Mouse (Mus musculus) heart, adult 2 months (tissue): Measurements from ENCODE around the gene Thrsp. TPM values are rescaled to one million over a fixed set of nuclear protein-coding genes. Genes with fewer than 3 reads are reported as not detected.

Experiments
- DNase-seq, 2 experiments: peaks; one replicate each; pipeline ENCODE4 v3.0.0; 2021
- H3K27ac ChIP-seq: fragments of 200-600 bp; 2 replicates; pipeline ENCODE4 v1.8.1; 2022
- H3K27me3 ChIP-seq: fragments of 200-500 bp; 2 replicates; pipeline ENCODE4 v1.6.1; 2012; ENCODE audit warnings: mild to moderate bottlenecking, low read length, inconsistent platforms, mixed read lengths; ENCODE audit not compliant: control insufficient read depth, insufficient read depth
- H3K36me3 ChIP-seq: fragments of 200-500 bp; 2 replicates; pipeline ENCODE4 v1.6.1; 2012; ENCODE audit warnings: low read length, inconsistent platforms; ENCODE audit not compliant: control insufficient read depth, insufficient read depth
- H3K4me1 ChIP-seq: fragments of 200-500 bp; 2 replicates; pipeline ENCODE4 v1.6.1; 2011; ENCODE audit warnings: low read length; ENCODE audit not compliant: control insufficient read depth, insufficient read depth
- H3K4me3 ChIP-seq: fragments of 200-600 bp; 2 replicates; pipeline ENCODE4 v1.8.1; 2022
- H3K79me2 ChIP-seq: fragments of 200-500 bp; replicated peaks from 2 replicates; pipeline ENCODE4 v1.6.1; 2012; ENCODE audit warnings: mild to moderate bottlenecking, inconsistent platforms, low read length, moderate library complexity, mixed read lengths; ENCODE audit not compliant: control insufficient read depth, insufficient read depth
- H3K9ac ChIP-seq: fragments of 200-500 bp; 2 replicates; pipeline ENCODE4 v1.6.1; 2012; ENCODE audit warnings: low read depth, mild to moderate bottlenecking, control low read depth, inconsistent platforms, low read length, mixed read lengths
- CTCF ChIP-seq: fragments of 200-600 bp; IDR thresholded peaks from 2 replicates; pipeline ENCODE4 v1.8.1; 2022; ENCODE audit warnings: antibody characterized with exemption, mild to moderate bottlenecking, moderate library complexity
- EP300 ChIP-seq: fragments of 200-500 bp; IDR thresholded peaks from 2 replicates; pipeline ENCODE4 v1.6.1; 2011; ENCODE audit warnings: low read depth, low read length, control low read depth; ENCODE audit not compliant: insufficient read depth
- POLR2A ChIP-seq: fragments of 200-500 bp; IDR thresholded peaks from 2 replicates; pipeline ENCODE4 v1.6.1; 2011; ENCODE audit warnings: mild to moderate bottlenecking, low read depth, low read length, control low read depth; ENCODE audit not compliant: insufficient read depth
- WGBS: fragments of 180-500 bp; shearing (Covaris S2); methylation state at CpG from one replicate; pipeline ENCODE4 v1.1.7; 2018; 5-methylcytosine and 5-hydroxymethylcytosine counted together
- intact Hi-C: fragments of 180-260 bp; cut with DNase I; formaldehyde crosslinking; loops from one replicate; pipeline ENCODE4 v1.15.1; 2025
- polyA plus RNA-seq: library from polyadenylated mRNA; depleted of rRNA; stranded (reverse); fragments of >200 nt; gene quantifications from 2 replicates; pipeline ENCODE4 v1.2.3, GENCODE M21; 2012
- total RNA-seq, 2 experiments: library from RNA; stranded (reverse); gene quantifications; 2 replicates each; pipeline ENCODE4 v1.2.3; 2021

Thrsp gene
- total and polyA plus RNA-seq, 3 experiments, result 68.6 to 171 (median 77.2) TPM

GRCm38 (mm10) chr7:97394375-97394774 is 23.2 kb downstream of the Thrsp start:
- Histone ChIP-seq H3K9ac (no peak overlapping the region), H3K27me3 (no peaks in the 10 kb centered on the region), H3K4me3 (no peak overlapping the region), H3K79me2 (no peaks in the 10 kb centered on the region), H3K27ac (no peak overlapping the region), H3K36me3 (no peaks in the 10 kb centered on the region), H3K4me1 (peaks cover 8% of the 10 kb centered on the region)
- intact Hi-C loops, result no loop called here
- TF ChIP-seq CTCF (no peak), EP300 (no peak), POLR2A (no peak)
- 79% methylated on average over 2 of the region's 2 CpGs for WGBS
- DNase-seq, result no peak

GRCm38 (mm10) chr7:97392079-97392445 is 25.5 kb downstream of the Thrsp start:
- H3K27ac ChIP-seq, result peak overlapping the region; percentile 68
- intact Hi-C loops, result loop anchor here (2.0 kb wide), 1 partner anchor 23 kb away; no protein-coding TSS in a partner anchor
- TF ChIP-seq POLR2A (peak; percentile 38; the same call in 1 of the 2 replicates), EP300 (peak; percentile 55; the same call in 1 of the 2 replicates), CTCF (no peak)
- no peaks in the 10 kb centered on the region for H3K36me3 ChIP-seq
- H3K9ac ChIP-seq, result no peak overlapping the region
- H3K4me1 ChIP-seq, result peaks cover 11% of the 10 kb centered on the region
- no peaks in the 10 kb centered on the region for H3K79me2 ChIP-seq
- no peaks in the 10 kb centered on the region for H3K27me3 ChIP-seq
- DNase-seq, result no peak
- 54% methylated on average over 6 of the region's 6 CpGs for WGBS
- no peak overlapping the region for H3K4me3 ChIP-seq

GRCm38 (mm10) chr7:97391293-97392078 is 26.0 kb downstream of the Thrsp start:
- H3K27me3 ChIP-seq, result no peaks in the 10 kb centered on the region
- peak overlapping the region; percentile 68 for H3K27ac ChIP-seq
- peaks cover 14% of the 10 kb centered on the region for H3K4me1 ChIP-seq
- no peak for DNase-seq
- no peaks in the 10 kb centered on the region for H3K36me3 ChIP-seq
- TF ChIP-seq POLR2A (no peak), CTCF (no peak), EP300 (no peak)
- no peaks in the 10 kb centered on the region for H3K79me2 ChIP-seq
- WGBS, result 62% methylated on average over 13 of the region's 13 CpGs
- no peak overlapping the region for H3K4me3 ChIP-seq
- intact Hi-C loops, result loop anchor here (2.0 kb wide), 1 partner anchor 23 kb away; no protein-coding TSS in a partner anchor
- H3K9ac ChIP-seq, result no peak overlapping the region

GRCm38 (mm10) chr7:97388541-97388940 is 29.0 kb downstream of the Thrsp start:
- intact Hi-C loops, result no loop called here
- no peak for TF ChIP-seq EP300
- TF ChIP-seq POLR2A, result no peak
- TF ChIP-seq CTCF, result no peak
- 96% methylated on average over 4 of the region's 4 CpGs for WGBS

GRCm38 (mm10) chr7:97387561-97388147 is 29.9 kb downstream of the Thrsp start:
- peak overlapping the region; percentile 41 for H3K27ac ChIP-seq
- WGBS, result 73% methylated on average over 8 of the region's 8 CpGs
- H3K4me1 ChIP-seq, result peaks cover 16% of the 10 kb centered on the region
- H3K36me3 ChIP-seq, result no peaks in the 10 kb centered on the region
- no peak for TF ChIP-seq POLR2A
- no peak for TF ChIP-seq CTCF
- DNase-seq, result no peak
- no peaks in the 10 kb centered on the region for H3K79me2 ChIP-seq
- intact Hi-C loops, result no loop called here
- H3K4me3 ChIP-seq, result no peak overlapping the region
- H3K27me3 ChIP-seq, result no peaks in the 10 kb centered on the region
- no peak overlapping the region for H3K9ac ChIP-seq

More at GRCm38 (mm10) chr7:97388541-97388940, 29.0 kb downstream of the Thrsp start:
- peaks cover 16% of the 10 kb centered on the region for H3K4me1 ChIP-seq
- no peak overlapping the region for H3K4me3 ChIP-seq
- H3K36me3 ChIP-seq, result no peaks in the 10 kb centered on the region
- H3K27me3 ChIP-seq, result no peaks in the 10 kb centered on the region
- DNase-seq, result no peak
- H3K79me2 ChIP-seq, result no peaks in the 10 kb centered on the region
- H3K27ac ChIP-seq, result no peak overlapping the region
- no peak overlapping the region for H3K9ac ChIP-seq
